Mouse (Mus musculus): ENCODE results near the gene Olfr127.
"Not testable (repeated sequence)": the region's sequence is repeated elsewhere in the genome, so short reads cannot be mapped to it uniquely, and the experiment has no call there.

Gene Olfr127

GRCm38 (mm10) chr17:37900137-37900536, at the start of gene Olfr127:
Gene Olfr127, plus strand, starts transcription at chr17:37900437.
- DNase-seq (ENCODE audit: low spot score in 2 of 2): no peak

- no peak for DNase-seq (ENCODE audit: low spot score in 2 of 2)
Measured at GRCm38 (mm10) chr17:37863901-37864300, 36.3 kb upstream of the Olfr127 start.

GRCm38 (mm10) chr17:37869676-37870205, 30.5 kb upstream of the Olfr127 start:
- no peak for DNase-seq (ENCODE audit: low spot score in 2 of 2)

GRCm38 (mm10) chr17:37873830-37874229, 26.4 kb upstream of the Olfr127 start:
- no peak for DNase-seq (ENCODE audit: low spot score in 2 of 2)

GRCm38 (mm10) chr17:37906821-37907220, 6.6 kb downstream of the Olfr127 start:
- DNase-seq (ENCODE audit: low spot score in 2 of 2): not testable (repeated sequence)

GRCm38 (mm10) chr17:37920248-37920647, 20.0 kb downstream of the Olfr127 start, which contains the start of gene Olfr128:
Gene Olfr128, plus strand, starts transcription at chr17:37920548.
- DNase-seq (ENCODE audit: low spot score in 2 of 2): no peak

GRCm38 (mm10) chr17:37952979-37953378, 52.7 kb downstream of the Olfr127 start, which contains the start of gene Olfr761:
Gene Olfr761, minus strand, starts transcription at chr17:37953079.
- DNase-seq (ENCODE audit: low spot score in 2 of 2): no peak

Data from cerebellum, postnatal 4 days (tissue).